Mouse (Mus musculus): ENCODE results near the gene Kctd10.

DNA sequence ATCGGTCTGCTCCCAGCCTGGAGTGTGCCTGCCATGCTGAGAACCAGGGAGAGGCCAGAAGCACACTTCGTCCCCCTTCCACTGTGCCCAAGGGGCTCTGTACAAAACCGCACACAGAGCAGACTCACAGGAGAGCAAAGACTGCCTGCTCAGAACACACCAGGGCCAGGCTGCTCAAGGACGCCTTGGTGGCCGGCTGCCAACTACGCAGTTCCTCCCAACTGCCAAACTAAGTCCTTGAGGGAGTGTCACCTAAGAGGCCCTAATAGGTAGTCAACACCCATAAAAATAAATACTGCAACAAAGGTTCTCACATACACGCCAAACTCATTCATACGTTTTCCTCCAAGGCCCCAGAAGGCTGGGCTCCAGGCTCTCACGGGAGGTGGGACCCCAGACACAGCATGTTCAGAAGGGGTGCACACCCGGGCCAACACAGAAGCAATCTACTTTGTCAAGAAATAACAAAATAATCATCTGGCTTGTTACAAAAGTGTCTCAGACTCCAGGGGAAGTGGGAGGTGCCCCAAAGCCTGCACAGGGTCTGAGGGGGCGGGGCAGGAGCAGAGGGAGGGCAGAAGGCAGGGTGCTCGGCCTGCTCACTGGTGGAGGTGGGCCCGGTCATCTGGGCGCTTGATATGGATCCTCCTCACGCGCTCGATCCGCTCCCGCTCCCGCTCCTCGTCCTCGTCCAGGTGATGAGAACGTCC is 15.1 kb downstream of the Kctd10 start:
- TF ChIP-seq CTCF (IDR thresholded peaks at IDR 0.05; ENCODE audit: borderline replicate concordance, extremely low read depth, insufficient read depth, insufficient read length) (no peak), POLR2A (IDR thresholded peaks at IDR 0.05; ENCODE audit: borderline replicate concordance, extremely low read depth, insufficient read depth, insufficient read length, poor library complexity, severe bottlenecking) (no peak)

All from brain, embryonic 14.5 days (tissue).